Mouse (Mus musculus): Measurements from ENCODE around the gene Uvrag.

Gene Uvrag

GRCm38 (mm10) chr7:98852950-98853650, 287.8 kb downstream of the Uvrag start:
- DNase-seq (ENCODE audit: low read depth, low spot score) = no peak

DNA sequence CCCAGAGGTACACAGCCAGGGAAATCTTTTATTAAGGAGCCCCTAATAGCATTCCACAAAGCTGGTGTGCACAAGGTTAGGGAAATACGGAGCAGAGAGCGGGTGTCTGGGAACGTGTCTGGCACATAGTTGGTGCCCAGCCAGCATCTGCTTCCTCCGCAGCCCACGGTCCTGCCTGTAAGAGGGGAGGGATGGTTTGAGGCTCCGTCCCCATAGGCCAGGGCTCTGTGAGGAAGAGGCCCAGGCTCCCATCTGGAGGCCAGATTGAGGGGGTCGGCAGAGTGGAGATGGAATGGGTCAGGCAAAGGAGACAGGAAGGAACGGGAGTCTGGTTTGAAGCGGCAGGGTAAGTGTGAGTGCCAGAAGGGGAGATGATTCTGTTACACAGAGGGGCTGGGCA, 289.7 kb downstream of the Uvrag start:
- DNase-seq (ENCODE audit: low read depth, low spot score) = no peak

- no peak for DNase-seq (ENCODE audit: low read depth, low spot score)
Observed at GRCm38 (mm10) chr7:98850388-98850787, 290.6 kb downstream of the Uvrag start.

- DNase-seq (ENCODE audit: low read depth, low spot score) = no peak
Observed at GRCm38 (mm10) chr7:98848899-98849640, 291.9 kb downstream of the Uvrag start.

DNA sequence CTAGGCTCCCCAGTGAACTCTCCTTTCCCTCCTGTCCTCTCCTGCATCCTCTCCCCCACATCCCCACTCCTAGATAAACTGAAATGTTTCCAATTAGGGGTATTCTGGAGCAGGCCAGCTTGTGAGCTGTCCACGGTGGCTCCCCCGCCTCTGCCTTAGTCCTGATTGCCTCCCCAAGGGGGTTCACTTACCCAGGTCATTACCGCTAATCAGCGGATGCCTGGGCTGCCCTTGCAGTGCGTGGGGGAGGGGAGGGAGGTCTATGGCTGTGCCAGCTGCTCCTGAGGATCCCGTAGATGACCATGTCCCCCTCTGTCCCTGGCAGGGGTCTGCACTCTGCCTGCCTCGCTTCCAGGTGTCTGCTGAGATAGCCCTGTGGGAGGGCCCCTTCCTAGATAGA, 297.3 kb downstream of the Uvrag start:
- no peak for DNase-seq (ENCODE audit: low read depth, low spot score)

DNA sequence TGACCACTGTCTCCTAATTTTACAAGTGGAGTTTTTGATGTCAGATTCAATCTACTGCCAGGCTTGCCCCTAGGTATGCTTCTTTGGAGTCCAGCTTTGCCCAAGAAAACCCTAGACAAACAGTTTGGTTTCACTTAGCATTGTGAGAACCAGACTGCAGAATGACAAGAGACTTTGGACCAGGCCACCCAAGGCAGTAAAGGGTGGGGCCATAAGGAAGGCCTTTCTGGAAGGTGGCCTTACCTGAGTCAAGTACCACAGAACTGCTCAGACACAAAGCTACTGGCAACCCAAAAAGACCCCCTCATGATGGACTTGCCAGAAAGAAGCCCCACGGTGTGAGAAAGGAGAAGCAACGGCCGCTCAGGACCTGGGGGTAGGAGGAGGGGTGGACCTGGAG, 297.9 kb downstream of the Uvrag start:
- DNase-seq (ENCODE audit: low read depth, low spot score) = no peak

GRCm38 (mm10) chr7:98841802-98842201, 299.1 kb downstream of the Uvrag start:
- DNase-seq (ENCODE audit: low read depth, low spot score) = no peak

GRCm38 (mm10) chr7:98840771-98841170, 300.2 kb downstream of the Uvrag start:
- no peak for DNase-seq (ENCODE audit: low read depth, low spot score)

GRCm38 (mm10) chr7:98839312-98839711, 301.6 kb downstream of the Uvrag start:
- no peak for DNase-seq (ENCODE audit: low read depth, low spot score)

DNA sequence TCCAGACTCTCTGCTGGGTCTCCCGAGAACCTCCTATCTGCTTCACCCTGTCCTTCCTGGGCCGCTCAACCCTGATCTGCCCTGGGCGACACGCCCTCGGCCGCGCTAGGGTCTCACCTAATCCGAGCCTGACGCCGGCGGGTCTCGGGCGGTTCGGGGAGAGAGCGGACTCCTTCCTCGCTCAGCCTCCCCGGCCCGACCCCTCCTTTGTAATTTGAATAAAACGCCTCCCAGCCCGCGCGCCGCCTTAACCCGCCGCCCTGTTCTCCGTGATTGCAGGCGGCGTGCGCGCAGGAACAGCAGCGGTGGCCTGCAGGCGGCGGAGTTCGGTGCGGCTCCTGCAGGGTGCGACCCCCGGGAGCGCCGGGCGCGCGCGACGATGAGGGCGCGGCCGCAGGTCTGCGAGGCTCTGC, 302.2 kb downstream of the Uvrag start:
- no peak for DNase-seq (ENCODE audit: low read depth, low spot score)

DNA sequence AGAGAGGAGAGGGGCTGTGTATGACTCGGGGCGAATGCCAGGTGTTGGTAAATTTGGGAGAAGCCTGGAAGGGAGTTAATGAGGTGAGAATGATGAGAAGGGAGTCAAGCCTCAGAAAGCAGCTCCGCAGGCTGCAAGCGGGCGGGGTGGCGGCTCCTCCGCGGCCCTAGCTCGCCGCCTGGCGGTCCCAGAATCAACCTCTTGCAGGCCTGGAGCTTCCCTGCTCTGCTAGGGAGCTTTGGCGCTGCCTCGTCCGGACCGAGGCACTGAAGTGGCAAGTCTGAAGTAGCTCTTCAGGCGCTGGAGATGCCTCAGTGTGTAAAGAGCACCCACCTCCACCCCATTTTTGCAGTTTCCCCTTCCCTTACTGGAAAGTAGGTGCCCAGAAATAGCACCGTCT, 303.0 kb downstream of the Uvrag start:
- DNase-seq (ENCODE audit: low read depth, low spot score) = peak; percentile 24

DNA sequence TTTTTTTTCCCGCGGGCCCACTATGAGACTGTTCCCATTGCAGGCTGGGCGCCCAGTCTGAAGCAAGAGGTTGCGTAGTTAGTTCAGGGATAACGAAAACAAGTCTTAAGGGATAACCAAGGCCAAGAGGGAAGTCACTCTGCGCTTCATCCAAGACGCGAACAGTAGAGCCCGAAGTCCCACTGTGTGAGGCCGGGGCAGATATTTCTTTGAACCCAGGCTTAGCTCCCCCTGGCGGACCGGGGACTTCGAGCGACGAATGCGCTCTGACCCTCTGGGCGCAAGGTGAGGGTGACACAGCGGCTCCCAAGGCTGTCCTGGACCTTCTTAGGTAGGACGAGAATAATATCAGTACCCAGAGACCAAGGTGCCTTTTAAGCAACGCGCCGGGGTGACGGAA, 304.3 kb downstream of the Uvrag start:
- DNase-seq (ENCODE audit: low read depth, low spot score) = no peak

DNA sequence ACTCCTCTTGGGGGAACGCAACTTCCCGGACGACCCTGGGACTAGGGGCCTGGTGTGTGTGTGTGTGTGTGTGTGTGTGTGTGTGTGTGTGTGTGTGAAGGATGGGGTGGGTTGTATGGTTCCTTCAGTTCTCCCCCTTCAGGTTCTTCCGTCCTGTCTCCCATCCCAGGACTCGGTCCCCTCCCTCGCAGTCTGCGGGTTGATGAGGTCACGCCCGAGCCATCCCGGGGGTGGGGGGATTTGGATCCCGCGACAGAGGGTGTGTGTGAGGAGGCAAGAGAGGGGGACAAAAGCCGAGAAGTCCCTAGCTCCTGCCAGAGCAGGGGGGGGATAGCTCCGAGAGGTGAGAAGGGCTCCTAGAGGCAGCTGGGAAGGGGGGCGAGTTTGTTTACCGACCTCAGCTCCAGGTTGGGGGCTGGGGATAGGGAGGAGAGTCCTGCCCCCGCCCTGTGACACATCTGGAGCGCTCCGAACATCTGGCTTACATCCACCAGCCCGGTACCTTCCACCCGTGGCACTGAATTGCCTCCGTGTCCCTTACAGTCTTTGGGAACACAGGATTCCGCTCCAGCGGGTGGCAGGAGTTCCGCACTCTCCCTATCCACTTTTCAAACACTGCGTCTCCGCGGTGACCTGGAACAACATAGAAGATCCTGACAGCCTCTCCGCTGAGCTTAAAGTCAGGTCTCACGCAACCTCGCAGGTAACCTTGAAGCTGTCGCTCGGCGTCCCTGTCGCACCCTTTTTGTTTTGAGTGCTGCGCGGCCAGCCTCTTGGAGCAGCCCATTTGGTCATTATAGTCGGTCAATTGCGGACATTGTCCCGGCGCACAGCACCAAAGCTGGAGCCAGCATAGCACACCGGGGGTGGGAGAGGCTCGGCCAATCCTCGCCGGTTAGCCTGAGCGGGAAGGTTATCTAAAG, 305.2 kb downstream of the Uvrag start:
- DNase-seq (ENCODE audit: low read depth, low spot score) = no peak
